Mouse (Mus musculus) testis, adult 2 months (tissue): ENCODE measurements at regions not wholly inside any gene's neighbourhood (a gene's known extent, or its start where the extent isn't known, plus 50 kb on each side); places are given as distances from the start of the nearest gene placed in this dataset.

Experiments used
- H3K27ac ChIP-seq: fragments of 200-500 bp; 2 replicates; pipeline ENCODE4 v1.5.1; 2012; ENCODE audit warnings: low read depth, low read length; ENCODE audit not compliant: control insufficient read depth, insufficient read depth
- H3K27me3 ChIP-seq: fragments of 200-500 bp; 2 replicates; pipeline ENCODE4 v1.6.1; 2012; ENCODE audit warnings: mild to moderate bottlenecking, low read length, moderate library complexity; ENCODE audit not compliant: control insufficient read depth, insufficient read depth
- H3K36me3 ChIP-seq: fragments of 200-500 bp; 2 replicates; pipeline ENCODE4 v1.6.1; 2012; ENCODE audit warnings: mild to moderate bottlenecking, low read length; ENCODE audit not compliant: control insufficient read depth, insufficient read depth
- H3K4me1 ChIP-seq: fragments of 200-500 bp; 2 replicates; pipeline ENCODE4 v1.6.1; 2012; ENCODE audit warnings: low read length; ENCODE audit not compliant: control insufficient read depth, insufficient read depth
- H3K4me3 ChIP-seq: fragments of 200-500 bp; 2 replicates; pipeline ENCODE4 v1.5.1; 2012; ENCODE audit warnings: low read depth, mild to moderate bottlenecking, low read length, moderate library complexity, mixed read lengths; ENCODE audit not compliant: control insufficient read depth
- CTCF ChIP-seq: fragments of 200-500 bp; IDR thresholded peaks from 2 replicates; pipeline ENCODE4 v1.5.1; 2012; ENCODE audit warnings: low read depth, mild to moderate bottlenecking, inconsistent platforms, low read length, moderate library complexity; ENCODE audit not compliant: control insufficient read depth, insufficient read depth, insufficient replicate concordance
- POLR2A ChIP-seq: fragments of 200-500 bp; IDR thresholded peaks from 2 replicates; pipeline ENCODE4 v1.6.1; 2012; ENCODE audit warnings: low read depth, mild to moderate bottlenecking, inconsistent platforms, low read length, moderate library complexity; ENCODE audit not compliant: control insufficient read depth

DNA sequence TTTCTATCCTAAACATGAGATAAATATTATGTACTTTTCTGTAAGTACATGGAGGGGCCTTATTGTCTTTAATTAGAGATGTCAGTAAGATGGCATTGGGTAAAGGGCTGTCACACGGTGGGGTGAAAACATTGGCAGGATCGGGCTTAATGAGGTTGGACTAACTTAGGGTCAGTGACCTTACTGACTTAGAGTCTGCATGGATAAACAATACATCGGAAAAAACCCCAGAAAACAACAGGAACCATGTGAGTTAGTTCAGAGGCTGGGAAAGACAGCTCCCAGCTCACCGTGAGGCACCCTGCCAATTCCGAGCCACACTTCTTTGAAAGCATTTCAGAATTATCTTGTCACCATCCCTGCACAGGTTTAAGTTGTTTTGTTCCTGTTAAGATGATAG is 363.3 kb upstream of the Camk1g start:
- TF ChIP-seq POLR2A (no peak), CTCF (no peak)
- no peaks in the 10 kb centered on the region for H3K4me1 ChIP-seq
- H3K4me3 ChIP-seq = no peak overlapping the region
- H3K36me3 ChIP-seq = no peaks in the 10 kb centered on the region
- H3K27ac ChIP-seq = no peak overlapping the region
- no peaks in the 10 kb centered on the region for H3K27me3 ChIP-seq

DNA sequence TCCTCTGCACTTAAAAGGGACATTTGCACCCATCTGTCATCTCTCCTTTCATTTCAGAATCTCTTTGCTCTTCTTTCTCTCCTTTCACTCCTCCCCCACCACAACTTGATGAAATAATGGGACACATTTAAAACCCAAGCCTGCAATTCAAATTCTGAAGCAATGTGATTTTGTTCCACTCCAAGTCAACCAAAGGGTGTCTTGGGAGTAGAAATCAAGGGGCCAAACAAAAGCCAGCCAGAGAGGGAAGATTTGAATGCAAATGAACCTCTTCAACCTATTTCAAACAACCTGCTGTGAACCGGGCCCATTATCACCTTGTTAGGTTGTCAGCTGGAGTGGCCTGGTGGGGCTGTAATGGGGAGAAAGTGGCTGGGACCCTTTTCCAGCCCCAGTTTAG is 362.0 kb upstream of the Camk1g start:
- Histone ChIP-seq H3K4me1 (no peaks in the 10 kb centered on the region), H3K27me3 (no peaks in the 10 kb centered on the region), H3K27ac (no peak overlapping the region), H3K36me3 (no peaks in the 10 kb centered on the region), H3K4me3 (no peak overlapping the region)
- TF ChIP-seq POLR2A (no peak), CTCF (no peak)

DNA sequence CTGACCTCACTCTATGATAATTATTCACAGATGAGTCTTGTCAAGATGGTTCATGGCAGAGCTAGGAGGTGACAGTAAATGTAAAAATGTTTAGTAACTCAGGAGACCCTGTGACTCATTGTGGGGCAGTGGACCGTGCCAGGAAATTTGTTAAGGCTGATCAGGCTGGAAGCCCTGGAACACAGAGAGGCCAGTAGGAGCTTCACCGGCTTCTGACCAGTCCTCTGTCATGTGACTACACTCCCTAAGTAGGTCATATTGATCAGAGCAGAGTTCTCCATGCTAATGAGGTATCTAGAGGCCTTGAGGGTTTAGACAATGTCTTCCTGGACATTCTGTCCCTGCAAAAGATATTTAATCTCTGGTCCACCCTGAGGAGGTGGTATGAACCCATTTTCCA is 351.8 kb upstream of the Camk1g start:
- H3K36me3 ChIP-seq = no peaks in the 10 kb centered on the region
- TF ChIP-seq CTCF (no peak), POLR2A (no peak)
- H3K4me3 ChIP-seq = no peak overlapping the region
- no peak overlapping the region for H3K27ac ChIP-seq
- H3K27me3 ChIP-seq = no peaks in the 10 kb centered on the region
- H3K4me1 ChIP-seq = no peaks in the 10 kb centered on the region

DNA sequence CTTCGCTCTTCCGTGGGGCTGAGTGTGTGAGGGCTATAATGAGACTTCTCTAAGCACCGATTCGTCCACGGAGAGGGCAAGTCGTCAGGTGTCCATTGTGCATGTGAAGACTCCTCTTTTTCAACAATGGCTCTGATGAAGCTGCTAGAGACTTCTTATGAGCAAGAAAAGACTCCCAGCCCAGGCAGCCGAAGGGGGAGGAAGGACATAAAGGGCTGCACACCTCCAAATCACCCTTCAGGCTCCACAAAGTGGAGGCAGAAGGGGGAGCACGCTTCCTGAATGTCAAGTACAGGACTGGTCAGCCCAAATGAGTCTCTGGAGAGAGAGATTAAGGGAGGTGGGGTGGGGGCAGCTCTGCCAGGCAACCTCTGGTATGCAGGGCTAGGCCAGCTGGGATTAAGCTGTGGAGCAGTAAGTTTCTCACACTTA is 350.3 kb upstream of the Camk1g start:
- no peak for TF ChIP-seq CTCF
- TF ChIP-seq POLR2A = no peak
- no peaks in the 10 kb centered on the region for H3K27me3 ChIP-seq
- H3K4me3 ChIP-seq = no peak overlapping the region
- no peak overlapping the region for H3K27ac ChIP-seq
- H3K36me3 ChIP-seq = no peaks in the 10 kb centered on the region
- no peaks in the 10 kb centered on the region for H3K4me1 ChIP-seq

DNA sequence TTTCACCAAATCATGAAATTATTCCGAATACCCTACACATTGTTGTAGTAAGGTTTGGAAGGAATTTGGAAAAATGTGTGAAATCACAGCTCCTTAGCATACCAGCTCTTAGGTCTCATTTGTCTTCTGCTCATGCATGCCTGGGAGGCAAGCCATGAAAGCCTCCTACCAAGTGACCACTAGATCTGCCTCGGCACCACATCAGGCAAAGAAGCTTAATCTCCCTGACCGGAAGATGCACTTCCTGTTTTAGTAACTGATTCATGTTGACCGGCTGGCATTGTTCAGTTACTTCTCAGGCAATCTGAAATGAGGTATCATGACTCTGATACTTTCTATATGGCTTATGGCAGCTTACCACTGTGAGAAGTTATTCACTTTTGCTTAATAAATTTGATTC is 345.2 kb upstream of the Camk1g start:
- H3K4me3 ChIP-seq = no peak overlapping the region
- TF ChIP-seq CTCF = no peak
- TF ChIP-seq POLR2A = no peak
- no peaks in the 10 kb centered on the region for H3K27me3 ChIP-seq
- no peaks in the 10 kb centered on the region for H3K4me1 ChIP-seq
- H3K36me3 ChIP-seq = no peaks in the 10 kb centered on the region
- no peak overlapping the region for H3K27ac ChIP-seq

DNA sequence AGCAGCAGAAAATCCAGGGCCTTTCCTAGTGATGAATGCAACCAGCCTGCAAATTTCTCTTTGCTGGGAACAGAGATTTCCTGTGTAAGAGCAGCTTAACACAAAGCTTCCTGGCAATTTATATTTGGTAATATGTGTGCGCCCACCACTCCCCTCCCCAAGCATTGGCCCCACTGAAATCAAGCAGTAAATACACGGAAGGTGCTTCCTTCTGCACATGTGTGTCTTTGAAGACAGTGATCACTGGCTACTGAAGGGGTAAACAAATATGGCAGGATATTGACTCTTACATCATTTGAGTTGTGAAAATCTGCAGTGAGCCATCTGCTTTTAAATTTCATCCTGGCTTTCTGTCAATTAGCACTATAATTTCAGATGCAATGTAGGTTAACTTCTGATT is 344.5 kb upstream of the Camk1g start:
- TF ChIP-seq POLR2A = no peak
- no peak for TF ChIP-seq CTCF
- H3K27ac ChIP-seq = no peak overlapping the region
- no peaks in the 10 kb centered on the region for H3K4me1 ChIP-seq
- H3K4me3 ChIP-seq = no peak overlapping the region
- H3K27me3 ChIP-seq = no peaks in the 10 kb centered on the region
- no peaks in the 10 kb centered on the region for H3K36me3 ChIP-seq

DNA sequence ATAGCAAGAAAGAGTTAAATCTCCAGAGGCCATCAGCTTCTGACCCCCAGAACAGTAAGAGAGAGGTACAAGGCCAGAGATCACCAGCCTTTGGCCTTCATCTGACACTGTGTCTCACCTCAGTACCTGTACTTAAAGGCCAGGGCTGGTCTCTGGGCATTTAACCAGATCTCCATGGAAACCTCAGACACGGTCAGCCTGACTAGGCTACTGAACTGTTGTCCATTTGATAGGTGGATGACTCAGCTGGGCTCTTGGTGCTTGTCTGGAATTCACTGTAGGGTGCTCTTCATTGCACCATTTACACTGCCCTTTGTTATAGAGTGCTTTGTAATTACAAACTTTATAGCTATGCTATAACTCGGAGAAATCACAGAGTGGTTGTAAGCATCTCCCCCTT is 335.1 kb upstream of the Camk1g start:
- Histone ChIP-seq H3K4me1 (no peaks in the 10 kb centered on the region), H3K36me3 (no peaks in the 10 kb centered on the region), H3K27me3 (no peaks in the 10 kb centered on the region), H3K27ac (no peak overlapping the region), H3K4me3 (no peak overlapping the region)
- TF ChIP-seq POLR2A = no peak

DNA sequence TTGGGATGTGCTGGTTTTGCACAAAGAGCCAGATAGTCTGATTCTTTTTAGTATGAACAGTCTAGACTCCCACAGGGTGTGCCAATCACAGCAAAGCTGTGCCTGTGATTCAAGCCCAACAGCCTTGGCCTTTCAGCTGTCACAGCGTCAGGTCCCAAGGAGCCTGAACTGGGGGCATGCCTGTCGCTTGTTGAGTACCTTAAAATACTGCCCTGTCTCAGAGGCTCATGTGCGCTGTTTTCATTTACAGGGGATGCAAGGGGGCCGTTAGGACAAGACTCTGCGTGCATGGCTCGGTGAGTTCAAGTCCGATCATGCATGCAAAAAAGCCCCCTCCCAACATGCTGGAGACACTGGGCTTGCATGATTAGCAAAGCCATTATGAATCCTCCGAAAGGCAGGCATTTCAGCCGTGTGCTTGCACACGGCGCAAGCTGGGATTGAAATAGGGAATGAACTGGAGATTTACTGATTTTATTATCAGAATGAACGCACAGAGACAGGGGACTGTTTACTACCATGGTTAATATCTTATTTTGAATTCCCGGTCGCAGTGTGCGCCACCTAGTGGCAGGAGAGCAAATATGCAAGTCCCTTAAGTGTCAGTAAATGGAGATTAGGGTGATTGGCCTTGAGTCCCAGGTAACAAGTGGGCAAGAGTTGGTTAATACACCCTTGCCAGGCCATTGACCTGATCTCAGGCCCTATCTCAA is 332.8 kb upstream of the Camk1g start:
- H3K27me3 ChIP-seq = no peaks in the 10 kb centered on the region
- no peak overlapping the region for H3K4me3 ChIP-seq
- no peaks in the 10 kb centered on the region for H3K36me3 ChIP-seq
- H3K27ac ChIP-seq = no peak overlapping the region
- TF ChIP-seq CTCF (peak; percentile 42; the same call in 1 of the 2 replicates), POLR2A (no peak)
- no peaks in the 10 kb centered on the region for H3K4me1 ChIP-seq
